Mouse (Mus musculus): Measurements from ENCODE around the gene Ezh1.

Ezh1 gene

DNA sequence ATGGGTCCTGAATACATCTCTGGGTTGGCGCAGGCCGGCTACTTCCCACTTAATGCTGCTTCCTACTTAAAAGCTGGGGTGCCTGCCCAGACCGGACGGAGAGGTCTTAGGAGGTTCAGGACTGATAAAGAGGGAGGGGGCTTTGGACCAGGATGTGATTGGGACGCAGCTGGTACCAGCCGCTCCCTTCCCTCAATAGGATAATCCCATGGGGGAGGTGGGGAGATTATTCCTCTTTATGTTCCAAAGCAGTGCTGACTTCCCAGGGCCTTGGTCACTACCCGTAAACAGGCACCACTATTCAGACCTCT, 20.4 kb upstream of the Ezh1 start:
- no peak for DNase-seq (ENCODE audit: low read depth, low spot score)

DNA sequence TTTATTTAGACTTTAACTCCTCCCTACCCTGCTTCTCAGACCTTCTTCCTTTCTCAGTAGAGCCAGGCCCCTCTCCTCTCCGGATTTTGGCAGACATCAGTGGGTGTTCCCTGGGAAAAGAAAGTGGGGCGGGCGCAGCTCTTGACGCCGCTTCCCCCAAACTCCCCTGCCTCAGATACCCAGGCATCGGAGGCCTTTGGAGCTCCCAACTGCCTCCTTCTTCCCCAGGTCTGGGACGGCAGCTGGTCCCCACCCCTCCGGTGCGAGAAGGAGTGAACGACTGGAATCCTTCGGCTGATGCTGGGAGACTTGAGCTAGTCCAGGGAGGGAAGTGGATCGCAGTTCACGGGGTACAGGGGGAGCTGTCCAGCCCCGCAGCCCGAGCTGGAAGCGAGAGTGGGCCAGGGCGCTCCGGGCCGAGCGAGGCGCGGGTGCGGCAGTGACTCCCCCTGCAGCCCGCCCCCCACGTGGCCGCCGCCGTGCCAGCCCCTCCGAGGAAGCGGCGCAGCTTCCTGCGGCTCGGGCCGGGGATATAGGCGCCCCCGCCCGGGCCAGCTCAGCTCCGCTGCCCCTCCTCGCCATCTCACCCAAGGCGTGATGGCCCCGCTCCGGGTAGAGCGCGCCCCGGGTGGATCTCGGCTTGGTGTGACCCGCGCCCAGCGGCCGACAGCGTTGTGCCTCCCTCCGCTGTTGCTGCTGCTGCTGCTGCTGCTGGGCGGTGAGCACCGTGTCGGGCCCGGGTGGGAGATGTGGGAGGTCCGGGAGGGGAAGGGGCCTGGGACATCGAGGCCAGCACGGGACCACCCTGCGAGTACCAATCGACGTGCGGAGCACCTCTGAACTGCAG, 19.8 kb upstream of the Ezh1 start, which contains the start of gene Ramp2:
Ramp2 (plus strand) TSS at position 174 of the 847 bp plus-strand sequence.
- DNase-seq (ENCODE audit: low read depth, low spot score), result no peak

DNA sequence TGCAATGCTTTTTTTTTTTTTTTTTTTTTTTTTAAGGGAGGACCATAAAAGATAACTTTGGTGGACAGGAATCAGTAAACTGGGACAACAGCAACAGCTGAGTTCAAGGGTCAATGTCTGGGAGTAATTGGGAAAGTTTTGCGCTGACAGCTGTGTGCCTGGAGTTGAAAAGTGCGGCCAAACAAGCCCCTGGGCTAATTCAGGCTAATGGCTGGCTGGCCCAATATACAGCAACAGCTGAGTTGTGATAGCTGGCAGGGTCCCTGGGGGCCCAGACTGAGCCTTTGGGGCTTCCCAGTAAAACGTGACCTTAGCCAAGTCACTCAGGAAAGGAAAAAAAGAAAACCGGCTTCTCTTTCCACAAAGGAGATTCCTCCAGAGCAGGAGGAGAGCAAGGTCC, 18.8 kb upstream of the Ezh1 start:
- DNase-seq (ENCODE audit: low read depth, low spot score), result peak; percentile 70

- DNase-seq (ENCODE audit: low read depth, low spot score), result no peak
Observed at GRCm38 (mm10) chr11:101238071-101238647, 11.9 kb upstream of the Ezh1 start.

GRCm38 (mm10) chr11:101236782-101237181, 10.5 kb upstream of the Ezh1 start:
- DNase-seq (ENCODE audit: low read depth, low spot score), result no peak

- no peak for DNase-seq (ENCODE audit: low read depth, low spot score)
Observed at GRCm38 (mm10) chr11:101235429-101235828, 9.2 kb upstream of the Ezh1 start.

GRCm38 (mm10) chr11:101234124-101234523, 7.9 kb upstream of the Ezh1 start:
- DNase-seq (ENCODE audit: low read depth, low spot score), result no peak

DNA sequence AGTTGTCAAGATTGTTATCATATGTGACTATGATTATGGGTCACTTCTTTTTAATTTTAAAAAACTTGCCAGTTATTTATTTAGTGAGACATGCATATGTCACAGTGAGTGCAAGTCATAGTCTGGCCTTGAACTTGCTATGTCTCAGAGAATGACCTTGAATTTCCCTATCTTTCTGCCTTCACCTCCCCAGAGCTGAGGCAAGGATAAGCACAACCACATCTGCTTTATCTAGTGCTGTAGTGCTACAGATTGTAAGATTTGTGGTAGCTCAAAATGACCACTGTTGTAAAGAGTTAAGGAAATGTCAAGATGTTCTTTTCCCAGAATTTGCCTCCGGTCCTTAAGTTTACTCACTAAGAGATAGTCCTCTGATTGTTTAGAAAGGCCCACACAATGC, 7.0 kb upstream of the Ezh1 start:
- DNase-seq (ENCODE audit: low read depth, low spot score), result no peak

DNA sequence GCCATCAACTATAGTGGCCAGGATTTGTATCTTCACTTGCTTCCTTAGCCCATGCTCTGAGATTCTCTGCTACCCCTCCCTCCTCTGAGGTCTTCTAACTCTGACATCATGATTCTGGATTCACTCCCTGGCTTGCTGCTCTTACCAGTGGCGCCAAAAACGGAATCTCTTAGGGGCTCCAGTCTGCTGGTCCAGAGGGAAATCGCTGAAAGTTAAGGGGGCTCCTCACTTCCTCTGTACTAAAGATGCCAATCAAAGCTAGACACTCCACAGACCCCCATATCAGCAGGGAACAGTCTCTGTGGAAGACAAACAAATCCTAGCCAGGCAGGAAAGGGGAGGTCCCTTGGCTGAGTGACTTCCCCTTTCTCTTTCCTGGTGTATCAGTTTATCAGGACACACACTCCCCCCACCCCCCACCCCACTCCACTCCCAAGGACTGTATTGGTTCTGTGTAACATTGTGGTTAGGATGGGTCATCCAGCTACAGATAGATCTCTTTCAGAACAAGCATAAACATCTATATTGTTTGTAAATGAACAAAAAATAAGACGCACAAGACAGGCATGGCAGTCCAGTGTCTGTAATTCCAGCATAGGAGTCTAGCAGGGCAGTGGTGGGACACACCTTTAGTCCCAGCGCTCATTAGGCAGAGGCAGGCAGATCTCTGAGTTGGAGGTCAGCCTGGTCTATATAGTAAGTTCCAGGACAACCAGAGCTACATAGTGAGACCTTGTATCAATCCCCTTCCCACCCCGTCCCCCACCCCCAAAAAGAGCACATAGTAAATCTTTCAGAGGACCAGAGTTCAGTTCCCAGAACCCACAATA, 6.0 kb upstream of the Ezh1 start:
- no peak for DNase-seq (ENCODE audit: low read depth, low spot score)

DNA sequence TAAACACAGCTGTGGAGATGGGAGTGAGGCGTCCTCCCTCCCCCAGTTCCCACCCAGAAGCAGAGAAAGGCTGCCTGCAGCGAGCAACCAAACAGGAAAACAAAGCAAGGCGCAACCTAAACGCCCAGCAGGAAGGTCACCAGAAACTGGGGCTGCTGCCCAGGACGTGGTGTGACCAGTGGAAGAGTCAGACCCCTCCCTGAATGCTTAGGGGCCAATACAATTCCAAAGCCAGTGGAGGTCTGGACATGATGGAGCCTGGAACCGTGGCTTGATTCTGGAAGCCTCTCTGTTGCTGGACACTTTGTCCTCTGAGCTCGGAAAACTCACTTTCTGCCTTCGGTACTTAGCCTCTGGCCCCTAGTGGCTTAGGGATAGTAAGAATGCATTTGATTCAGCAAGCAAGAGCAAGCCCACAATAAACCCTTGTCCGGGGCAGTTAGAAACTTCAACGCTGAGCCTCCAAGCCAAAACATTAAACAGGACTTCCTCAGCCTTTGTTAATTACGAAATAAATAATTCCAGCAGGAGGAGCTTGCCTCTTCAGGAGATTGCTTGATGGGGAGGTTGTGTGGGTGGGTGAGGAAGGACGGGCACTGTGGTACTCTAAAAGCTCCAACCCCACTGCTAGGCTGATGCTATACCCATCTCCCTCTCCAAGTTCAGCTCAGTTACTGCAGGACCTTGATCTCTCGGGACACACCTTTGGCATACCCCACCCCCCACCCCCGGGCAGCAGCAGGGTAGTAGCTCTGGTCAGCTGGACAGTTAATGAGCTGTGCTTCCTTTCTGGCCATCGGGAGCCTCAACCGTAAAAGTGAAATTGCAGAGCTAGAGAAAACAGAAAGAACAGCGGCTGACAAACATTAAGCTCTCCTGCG, 5.0 kb upstream of the Ezh1 start:
- no peak for DNase-seq (ENCODE audit: low read depth, low spot score)

- DNase-seq (ENCODE audit: low read depth, low spot score), result no peak
Observed at GRCm38 (mm10) chr11:101230526-101230925, 4.3 kb upstream of the Ezh1 start.

- no peak for DNase-seq (ENCODE audit: low read depth, low spot score)
Observed at GRCm38 (mm10) chr11:101230061-101230511, 3.8 kb upstream of the Ezh1 start.

GRCm38 (mm10) chr11:101229361-101229900, 3.2 kb upstream of the Ezh1 start:
- DNase-seq (ENCODE audit: low read depth, low spot score), result no peak

- no peak for DNase-seq (ENCODE audit: low read depth, low spot score)
Observed at GRCm38 (mm10) chr11:101225331-101226064, 765 bp downstream of the Ezh1 start.

- DNase-seq (ENCODE audit: low read depth, low spot score), result no peak
Observed at GRCm38 (mm10) chr11:101224337-101224736, 1.9 kb downstream of the Ezh1 start.

DNA sequence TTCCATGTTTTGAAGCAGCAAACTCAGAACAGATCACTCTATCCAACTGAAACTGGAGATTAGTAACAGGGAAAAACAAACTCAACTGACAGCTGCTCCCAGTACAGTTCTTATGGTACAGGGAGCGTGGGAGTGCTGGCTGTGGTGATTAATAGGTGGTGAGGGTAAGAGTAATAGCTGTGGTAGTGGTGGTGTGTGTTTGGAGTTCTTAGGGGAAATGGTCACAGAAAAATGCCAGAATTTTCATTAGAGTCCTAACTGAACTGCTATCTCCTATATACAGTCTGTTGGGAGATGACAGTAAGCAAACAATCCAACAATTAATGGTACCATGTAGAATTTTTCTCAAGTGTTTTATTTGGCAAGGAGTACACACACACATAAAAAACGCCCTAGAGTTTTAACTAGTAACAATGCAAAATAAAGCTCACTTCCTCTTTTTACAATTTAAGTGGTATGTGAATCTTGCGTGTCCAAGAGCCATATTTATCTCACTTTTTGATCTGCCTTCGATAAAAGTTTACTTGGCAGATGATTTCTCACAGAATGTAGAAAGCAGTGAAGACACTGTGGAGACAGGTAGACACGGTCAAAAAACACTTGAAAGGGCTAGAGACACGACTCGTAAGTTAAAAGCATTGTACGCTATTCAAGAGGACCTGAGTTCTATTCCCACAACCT, 4.8 kb downstream of the Ezh1 start:
- no peak for DNase-seq (ENCODE audit: low read depth, low spot score)

GRCm38 (mm10) chr11:101220853-101221252, 5.4 kb downstream of the Ezh1 start:
- no peak for DNase-seq (ENCODE audit: low read depth, low spot score)

- no peak for DNase-seq (ENCODE audit: low read depth, low spot score)
Observed at GRCm38 (mm10) chr11:101218436-101219055, 7.7 kb downstream of the Ezh1 start.

- DNase-seq (ENCODE audit: low read depth, low spot score), result no peak
Observed at GRCm38 (mm10) chr11:101216936-101217335, 9.3 kb downstream of the Ezh1 start.

Measured in forelimb bud, embryonic 11.5 days (tissue).